ENCODE assay signal across 9 mouse cellular contexts in genomic region chr2:102451671-102452549, GRCm38 (mm10). TPM values are rescaled to one million over a fixed set of nuclear protein-coding genes. Genes with fewer than 3 reads are reported as not detected.
DNase-seq lines count a peak whose midpoint lies in the region; ATAC-seq and TF ChIP-seq lines count a peak whose summit lies in the region.
"Had no signal": no experiment of that assay in that cellular context is flagged by ENCODE, and none has a peak within 500 bp of the region (broad histone marks: within the 10 kb centered on the region; RNA-seq: fewer than 3 reads in every experiment).

Gene Fjx1 (minus strand): TSS chr2:102452499.

- under 1% methylated on average over 46 of the region's 49 CpGs for WGBS in hindbrain, embryonic 10.5 days
- 2% methylated on average over 23 of the region's 49 CpGs for WGBS in lung, postnatal 0 days
- WGBS in small intestine, adult 2 months = 2% methylated on average over 48 of the region's 49 CpGs

- H3K4me1 ChIP-seq in hindbrain, embryonic 10.5 days (replicated peaks) = peaks cover 46% of the 10 kb centered on the region
- peaks cover 9% of the 10 kb centered on the region for H3K4me1 ChIP-seq in lung, postnatal 0 days (ENCODE audit: insufficient read depth, low read depth, low read length)
- H3K4me1 ChIP-seq in small intestine, adult 2 months (ENCODE audit: control insufficient read depth, insufficient read depth, insufficient read length, low read length) = 0 out of 2 replicates have a peak, but pooled peaks cover 6% of the 10 kb centered on the region

- H3K36me3 ChIP-seq in hindbrain, embryonic 10.5 days = peaks cover 18% of the 10 kb centered on the region
- no peaks in the 10 kb centered on the region for H3K36me3 ChIP-seq in lung, postnatal 0 days (ENCODE audit: insufficient read depth, low read length)
- H3K36me3 ChIP-seq in small intestine, adult 2 months (ENCODE audit: control insufficient read depth, insufficient read depth, low read length) = no peaks in the 10 kb centered on the region

- TF ChIP-seq CTCF in lung, postnatal 0 days (IDR thresholded peaks at IDR 0.05) = no peak
- no peak for TF ChIP-seq CTCF in small intestine, adult 2 months (IDR thresholded peaks at IDR 0.05; ENCODE audit: extremely low read depth, insufficient read length, insufficient replicate concordance, low read depth, low read length)

- H3K9me3 ChIP-seq in hindbrain, embryonic 10.5 days = no peaks in the 10 kb centered on the region
- H3K9me3 ChIP-seq in lung, postnatal 0 days (ENCODE audit: low read length) = no peaks in the 10 kb centered on the region

- no peak for TF ChIP-seq EP300 in lung, postnatal 0 days (IDR thresholded peaks at IDR 0.05)

- ATAC-seq in lung, postnatal 0 days = peak; percentile 56

- H3K27ac ChIP-seq in hindbrain, embryonic 10.5 days = peak within 1 kb of the TSS; percentile 98
- peak within 1 kb of the TSS; percentile 28 for H3K27ac ChIP-seq in lung, postnatal 0 days (ENCODE audit: low read length)
- no peak within 1 kb of the TSS for H3K27ac ChIP-seq in small intestine, adult 2 months (ENCODE audit: insufficient read depth, low read depth, low read length)

- H3K4me2 ChIP-seq in lung, postnatal 0 days (replicated peaks; ENCODE audit: low read depth, low read length) = peak within 1 kb of the TSS; percentile 99

- H3K4me3 ChIP-seq in hindbrain, embryonic 10.5 days = peak within 1 kb of the TSS; percentile 90
- peak within 1 kb of the TSS; percentile 65 for H3K4me3 ChIP-seq in lung, postnatal 0 days (ENCODE audit: low read depth, low read length)
- peak within 1 kb of the TSS; percentile 59 for H3K4me3 ChIP-seq in small intestine, adult 2 months (ENCODE audit: low read depth, low read length)

- peak in 1 of 2 experiments; percentile 22 for DNase-seq in left cerebral cortex, adult 18-20 months (ENCODE audit: low spot score in 2 of 2)
- no peak for DNase-seq in left cerebral cortex, adult 11 months (ENCODE audit: low spot score)
- DNase-seq in cerebellum, adult 11-12 months = peak; percentile 55
- peak; percentile 82 for DNase-seq in forelimb bud, embryonic 11.5 days (ENCODE audit: low read depth, low spot score)
- peak; percentile 88 for DNase-seq in hindbrain, embryonic 10.5 days (ENCODE audit: low spot score)
- peak in 1 of 2 experiments; percentile 81 for DNase-seq in layer of hippocampus, postnatal 10 days (ENCODE audit: low spot score in 2 of 2)
- peak; percentile 55 for DNase-seq in lung, postnatal 0 days (ENCODE audit: low spot score)

- TF ChIP-seq POLR2A in small intestine, adult 2 months (IDR thresholded peaks at IDR 0.05; ENCODE audit: low read depth, low read length) = no peak

- H3K27me3 ChIP-seq in hindbrain, embryonic 10.5 days (ENCODE audit: insufficient read depth, poor library complexity, severe bottlenecking) = peaks cover 15% of the 10 kb centered on the region; the same call in 1 of the 2 replicates
- peaks cover 3% of the 10 kb centered on the region; the same call in 1 of the 2 replicates for H3K27me3 ChIP-seq in lung, postnatal 0 days (replicated peaks; ENCODE audit: insufficient read depth, low read length)
- H3K27me3 ChIP-seq in small intestine, adult 2 months (ENCODE audit: control insufficient read depth, insufficient read depth, low read length) = peaks cover 28% of the 10 kb centered on the region

- peak within 1 kb of the TSS; percentile 39 for H3K9ac ChIP-seq in lung, postnatal 0 days (replicated peaks; ENCODE audit: low read depth)

RNA-seq across cellular contexts. Expression of gene Fjx1, which starts in this region (rescaled TPM):
- 10 to 100 TPM; 64.0 to 69.9 TPM for total RNA-seq in left cerebral cortex, adult 18-20 months (2021)
- polyA plus RNA-seq in hindbrain, embryonic 10.5 days (2016; fragmentation: Nextera tagmentation; extraction: Ambion mirVana) = 17.4 and 25.0 TPM in 2 replicates
- total RNA-seq in layer of hippocampus, postnatal 10 days (2021) = 10 to 100 TPM; 64.8 to 72.0 TPM
- 7.3 and 7.8 TPM in 2 replicates for polyA plus RNA-seq in lung, postnatal 0 days (2015; fragmentation: Nextera tagmentation; extraction: Ambion mirVana)
- 1.0 and 1.3 TPM in 2 replicates for polyA plus RNA-seq in small intestine, adult 2 months (2012; rRNA removed)
- total RNA-seq: MEL had no signal
